Mouse (Mus musculus): ENCODE data around the gene Otog. TPM values are rescaled to one million over a fixed set of nuclear protein-coding genes. Genes with fewer than 3 reads are reported as not detected.

The Otog gene
- polyA plus RNA-seq (2015; fragmentation: Illumina TruSeq; extraction: RNeasy Lipid Tissue Mini Kit (QIAGEN cat#74804); ENCODE audit: insufficient read depth, low read depth, low replicate concordance), result not detected

DNA sequence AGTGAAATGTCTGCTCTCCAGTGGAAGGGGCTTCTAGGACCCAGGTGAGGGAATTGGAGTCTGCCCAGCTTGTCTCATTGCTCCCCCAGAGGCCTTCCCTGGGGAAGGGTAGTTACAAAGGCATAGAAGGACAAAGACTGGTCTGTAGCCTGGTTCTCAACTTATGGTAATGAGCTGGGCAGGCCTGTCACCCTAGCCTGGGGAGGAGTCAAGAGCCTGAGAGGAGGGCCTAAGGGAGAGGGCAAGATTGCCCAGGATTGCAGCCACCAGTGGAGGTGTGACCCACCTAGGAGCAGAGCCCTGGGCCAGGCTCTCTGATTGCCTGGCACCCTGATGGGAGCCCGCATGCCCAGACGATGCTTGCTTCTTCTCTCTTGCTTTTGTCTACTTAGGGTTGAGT is at the start of gene Otog:
Gene Otog, plus strand, starts transcription at position 292 of the 400 bp plus-strand sequence.

DNA sequence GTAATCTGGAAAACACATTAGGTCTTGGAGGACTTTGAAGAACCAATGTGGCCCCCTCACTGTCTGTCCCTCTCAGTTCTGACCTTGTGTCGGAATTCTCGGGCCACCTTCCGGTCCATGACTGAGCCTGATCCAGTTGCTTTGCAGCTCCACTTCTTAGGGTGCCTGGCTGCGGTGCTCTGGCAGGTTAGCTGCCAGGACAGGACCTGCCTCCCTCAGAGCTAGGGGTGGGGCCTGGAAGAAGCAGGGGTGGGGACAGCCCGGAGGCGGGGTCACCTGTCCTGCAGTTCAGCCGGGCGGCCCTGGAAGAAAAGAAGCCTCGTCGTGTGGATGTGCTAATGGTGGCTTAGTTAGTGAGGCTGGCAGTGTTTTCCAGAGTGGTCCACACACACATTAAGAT is 2.4 kb upstream of the Otog start, which contains the start of gene Ush1c:
Gene Ush1c, minus strand, starts transcription at position 158 of the 400 bp plus-strand sequence.

Other genes starting within 250 kb of the Otog start
- 0.63 TPM for gene Abcc6, start 210.7 kb upstream of the Otog start, polyA plus RNA-seq (2015; fragmentation: Illumina TruSeq; extraction: RNeasy Lipid Tissue Mini Kit (QIAGEN cat#74804); ENCODE audit: insufficient read depth, low read depth, low replicate concordance)
- 13.3 TPM for gene Nomo1, start 207.3 kb upstream of the Otog start, polyA plus RNA-seq (2015; fragmentation: Illumina TruSeq; extraction: RNeasy Lipid Tissue Mini Kit (QIAGEN cat#74804); ENCODE audit: insufficient read depth, low read depth, low replicate concordance)
- gene Kcnj11, start 140.2 kb upstream of the Otog start, polyA plus RNA-seq (2015; fragmentation: Illumina TruSeq; extraction: RNeasy Lipid Tissue Mini Kit (QIAGEN cat#74804); ENCODE audit: insufficient read depth, low read depth, low replicate concordance), result 3.5 TPM
- gene Abcc8, start 61.0 kb upstream of the Otog start, polyA plus RNA-seq (2015; fragmentation: Illumina TruSeq; extraction: RNeasy Lipid Tissue Mini Kit (QIAGEN cat#74804); ENCODE audit: insufficient read depth, low read depth, low replicate concordance), result 44.4 TPM
- gene Ush1c, start 2.5 kb upstream of the Otog start, polyA plus RNA-seq (2015; fragmentation: Illumina TruSeq; extraction: RNeasy Lipid Tissue Mini Kit (QIAGEN cat#74804); ENCODE audit: insufficient read depth, low read depth, low replicate concordance), result 3.7 TPM
- not detected for gene Myod1, start 135.5 kb downstream of the Otog start, polyA plus RNA-seq (2015; fragmentation: Illumina TruSeq; extraction: RNeasy Lipid Tissue Mini Kit (QIAGEN cat#74804); ENCODE audit: insufficient read depth, low read depth, low replicate concordance)
- gene Kcnc1, start 155.5 kb downstream of the Otog start, polyA plus RNA-seq (2015; fragmentation: Illumina TruSeq; extraction: RNeasy Lipid Tissue Mini Kit (QIAGEN cat#74804); ENCODE audit: insufficient read depth, low read depth, low replicate concordance), result not detected

Data from pancreas, adult 10 weeks (tissue).